Mouse (Mus musculus): ENCODE measurements around the gene Prss38. TPM values are rescaled to one million over a fixed set of nuclear protein-coding genes. Genes with fewer than 3 reads are reported as not detected.

Gene Prss38
- polyA plus RNA-seq, 1 experiment from 2014 or later, result not detected

- 59% methylated on average over 3 of the region's 3 CpGs for WGBS
- Histone ChIP-seq H3K4me3 (ENCODE audit: low read depth, low read length) (no peak overlapping the region), H3K4me1 (ENCODE audit: insufficient read depth, low read depth, low read length) (no peaks in the 10 kb centered on the region), H3K9me3 (ENCODE audit: low read length) (no peaks in the 10 kb centered on the region), H3K9ac (replicated peaks; ENCODE audit: low read depth) (no peak overlapping the region), H3K27ac (ENCODE audit: low read length) (no peak overlapping the region), H3K27me3 (replicated peaks; ENCODE audit: insufficient read depth, low read length) (no peaks in the 10 kb centered on the region), H3K36me3 (ENCODE audit: insufficient read depth, low read length) (no peaks in the 10 kb centered on the region), H3K4me2 (replicated peaks; ENCODE audit: low read depth, low read length) (no peak overlapping the region)
- TF ChIP-seq EP300 (IDR thresholded peaks at IDR 0.05) (no peak), CTCF (IDR thresholded peaks at IDR 0.05) (no peak)
- ATAC-seq, result no peak
- no peak for DNase-seq (ENCODE audit: low spot score)
Measured at GRCm38 (mm10) chr11:59366031-59366430, 9.4 kb downstream of the Prss38 start.

GRCm38 (mm10) chr11:59364417-59364816 lies 11.0 kb downstream of the Prss38 start:
- Histone ChIP-seq H3K4me1 (ENCODE audit: insufficient read depth, low read depth, low read length) (no peaks in the 10 kb centered on the region), H3K4me2 (replicated peaks; ENCODE audit: low read depth, low read length) (no peak overlapping the region), H3K4me3 (ENCODE audit: low read depth, low read length) (no peak overlapping the region), H3K9me3 (ENCODE audit: low read length) (no peaks in the 10 kb centered on the region), H3K9ac (replicated peaks; ENCODE audit: low read depth) (no peak overlapping the region), H3K27ac (ENCODE audit: low read length) (no peak overlapping the region; the same call in 1 of the 2 replicates), H3K27me3 (replicated peaks; ENCODE audit: insufficient read depth, low read length) (no peaks in the 10 kb centered on the region), H3K36me3 (ENCODE audit: insufficient read depth, low read length) (no peaks in the 10 kb centered on the region)
- 19% methylated on average over 3 of the region's 3 CpGs for WGBS
- DNase-seq (ENCODE audit: low spot score) (peak; percentile 75), ATAC-seq (peak; percentile 82)
- no peak for TF ChIP-seq EP300 (IDR thresholded peaks at IDR 0.05)
- no peak for TF ChIP-seq CTCF (IDR thresholded peaks at IDR 0.05)

- DNase-seq (ENCODE audit: low spot score) (peak; percentile 16), ATAC-seq (peak; percentile 58)
- Histone ChIP-seq H3K9ac (replicated peaks; ENCODE audit: low read depth) (no peak overlapping the region), H3K9me3 (ENCODE audit: low read length) (no peaks in the 10 kb centered on the region), H3K4me1 (ENCODE audit: insufficient read depth, low read depth, low read length) (no peaks in the 10 kb centered on the region), H3K4me2 (replicated peaks; ENCODE audit: low read depth, low read length) (no peak overlapping the region), H3K36me3 (ENCODE audit: insufficient read depth, low read length) (no peaks in the 10 kb centered on the region), H3K4me3 (ENCODE audit: low read depth, low read length) (no peak overlapping the region), H3K27me3 (replicated peaks; ENCODE audit: insufficient read depth, low read length) (no peaks in the 10 kb centered on the region), H3K27ac (ENCODE audit: low read length) (no peak overlapping the region; the same call in 1 of the 2 replicates)
- WGBS, result 73% methylated on average over 9 of the region's 9 CpGs
- TF ChIP-seq EP300 (IDR thresholded peaks at IDR 0.05) (no peak), CTCF (IDR thresholded peaks at IDR 0.05) (no peak)
Measured at GRCm38 (mm10) chr11:59364007-59364406, 11.4 kb downstream of the Prss38 start.

GRCm38 (mm10) chr11:59361291-59361690 lies 14.2 kb downstream of the Prss38 start:
- Histone ChIP-seq H3K4me3 (ENCODE audit: low read depth, low read length) (no peak overlapping the region), H3K27me3 (replicated peaks; ENCODE audit: insufficient read depth, low read length) (no peaks in the 10 kb centered on the region), H3K27ac (ENCODE audit: low read length) (no peak overlapping the region), H3K4me2 (replicated peaks; ENCODE audit: low read depth, low read length) (no peak overlapping the region), H3K9me3 (ENCODE audit: low read length) (no peaks in the 10 kb centered on the region), H3K9ac (replicated peaks; ENCODE audit: low read depth) (no peak overlapping the region), H3K36me3 (ENCODE audit: insufficient read depth, low read length) (no peaks in the 10 kb centered on the region), H3K4me1 (ENCODE audit: insufficient read depth, low read depth, low read length) (no peaks in the 10 kb centered on the region)
- 74% methylated on average over 9 of the region's 9 CpGs for WGBS
- ATAC-seq (no peak), DNase-seq (ENCODE audit: low spot score) (no peak)
- TF ChIP-seq EP300 (IDR thresholded peaks at IDR 0.05) (no peak), CTCF (IDR thresholded peaks at IDR 0.05) (no peak)

GRCm38 (mm10) chr11:59356874-59357289 lies 18.6 kb downstream of the Prss38 start:
- Histone ChIP-seq H3K9me3 (ENCODE audit: low read length) (no peaks in the 10 kb centered on the region), H3K4me1 (ENCODE audit: insufficient read depth, low read depth, low read length) (no peaks in the 10 kb centered on the region), H3K9ac (replicated peaks; ENCODE audit: low read depth) (no peak overlapping the region), H3K4me3 (ENCODE audit: low read depth, low read length) (no peak overlapping the region), H3K27ac (ENCODE audit: low read length) (no peak overlapping the region), H3K27me3 (replicated peaks; ENCODE audit: insufficient read depth, low read length) (no peaks in the 10 kb centered on the region), H3K4me2 (replicated peaks; ENCODE audit: low read depth, low read length) (no peak overlapping the region), H3K36me3 (ENCODE audit: insufficient read depth, low read length) (no peaks in the 10 kb centered on the region)
- WGBS, result 59% methylated on average over 11 of the region's 11 CpGs
- DNase-seq (ENCODE audit: low spot score) (no peak), ATAC-seq (no peak)
- TF ChIP-seq EP300 (IDR thresholded peaks at IDR 0.05), result no peak
- no peak for TF ChIP-seq CTCF (IDR thresholded peaks at IDR 0.05)

GRCm38 (mm10) chr11:59354793-59355192 lies 20.7 kb downstream of the Prss38 start:
- 83% methylated on average over 4 of the region's 4 CpGs for WGBS
- Histone ChIP-seq H3K27me3 (replicated peaks; ENCODE audit: insufficient read depth, low read length) (no peaks in the 10 kb centered on the region), H3K4me2 (replicated peaks; ENCODE audit: low read depth, low read length) (no peak overlapping the region), H3K4me3 (ENCODE audit: low read depth, low read length) (no peak overlapping the region), H3K9ac (replicated peaks; ENCODE audit: low read depth) (no peak overlapping the region), H3K27ac (ENCODE audit: low read length) (no peak overlapping the region), H3K36me3 (ENCODE audit: insufficient read depth, low read length) (no peaks in the 10 kb centered on the region), H3K4me1 (ENCODE audit: insufficient read depth, low read depth, low read length) (no peaks in the 10 kb centered on the region), H3K9me3 (ENCODE audit: low read length) (no peaks in the 10 kb centered on the region)
- DNase-seq (ENCODE audit: low spot score) (no peak), ATAC-seq (no peak)
- TF ChIP-seq CTCF (IDR thresholded peaks at IDR 0.05), result no peak
- no peak for TF ChIP-seq EP300 (IDR thresholded peaks at IDR 0.05)

GRCm38 (mm10) chr11:59350326-59350725 lies 25.1 kb downstream of the Prss38 start:
- Histone ChIP-seq H3K4me2 (replicated peaks; ENCODE audit: low read depth, low read length) (no peak overlapping the region), H3K4me1 (ENCODE audit: insufficient read depth, low read depth, low read length) (no peaks in the 10 kb centered on the region), H3K36me3 (ENCODE audit: insufficient read depth, low read length) (no peaks in the 10 kb centered on the region), H3K9me3 (ENCODE audit: low read length) (no peaks in the 10 kb centered on the region; the same call in 1 of the 2 replicates), H3K9ac (replicated peaks; ENCODE audit: low read depth) (no peak overlapping the region), H3K27me3 (replicated peaks; ENCODE audit: insufficient read depth, low read length) (no peaks in the 10 kb centered on the region), H3K27ac (ENCODE audit: low read length) (no peak overlapping the region), H3K4me3 (ENCODE audit: low read depth, low read length) (no peak overlapping the region)
- no peak for TF ChIP-seq CTCF (IDR thresholded peaks at IDR 0.05)
- TF ChIP-seq EP300 (IDR thresholded peaks at IDR 0.05), result no peak
- no peak for DNase-seq (ENCODE audit: low spot score)
- WGBS, result 70% methylated on average over 2 of the region's 2 CpGs
- no peak for ATAC-seq
